Mouse (Mus musculus) stomach, embryonic 14.5 days (tissue): ENCODE results near the gene Tectb. TPM values are rescaled to one million over a fixed set of nuclear protein-coding genes. Genes with fewer than 3 reads are reported as not detected.

Experiments
- ATAC-seq: fragments of 200-750 bp; cut with Nextera tagmentation; 2 replicates; pipeline ENCODE4 v1.8.0; 2017; ENCODE audit warnings: low read depth, moderate TSS enrichment; ENCODE audit not compliant: insufficient number of reproducible peaks, insufficient read depth, low FRiP score
- H3K27ac ChIP-seq: fragments of 300-500 bp; sonication (generic); 2 replicates; pipeline ENCODE4 v1.5.1; 2014; ENCODE audit warnings: mild to moderate bottlenecking, low read length, moderate library complexity, mixed read lengths
- H3K27me3 ChIP-seq: fragments of 300-500 bp; sonication (generic); 2 replicates; pipeline ENCODE4 v1.6.1; 2014; ENCODE audit warnings: low read length, control low read depth, mixed read lengths; ENCODE audit not compliant: control insufficient read depth, insufficient read depth
- H3K36me3 ChIP-seq: fragments of 300-500 bp; sonication (generic); 2 replicates; pipeline ENCODE4 v1.6.1; 2014; ENCODE audit warnings: mild to moderate bottlenecking, control low read depth, low read length, moderate library complexity, mixed read lengths; ENCODE audit not compliant: control insufficient read depth, insufficient read depth
- H3K4me1 ChIP-seq: fragments of 300-500 bp; sonication (generic); 2 replicates; pipeline ENCODE4 v1.6.1; 2014; ENCODE audit warnings: low read length, control low read depth, mixed read lengths; ENCODE audit not compliant: control insufficient read depth, insufficient read depth
- H3K4me2 ChIP-seq: fragments of 300-500 bp; sonication (generic); replicated peaks from 2 replicates; pipeline ENCODE4 v1.6.1; 2014; ENCODE audit warnings: low read depth, low read length, control low read depth
- H3K4me3 ChIP-seq: fragments of 300-500 bp; sonication (generic); 2 replicates; pipeline ENCODE4 v1.5.1; 2014; ENCODE audit warnings: low read depth, low read length, control low read depth
- H3K9ac ChIP-seq: fragments of 300-500 bp; sonication (generic); replicated peaks from 2 replicates; pipeline ENCODE4 v1.6.1; 2014; ENCODE audit warnings: low read depth, mild to moderate bottlenecking, control low read depth, low read length, moderate library complexity, mixed read lengths
- H3K9me3 ChIP-seq: fragments of 300-500 bp; sonication (generic); 2 replicates; pipeline ENCODE4 v1.6.1; 2016; ENCODE audit warnings: low read depth, low read length, control low read depth; ENCODE audit not compliant: control insufficient read depth
- WGBS: fragments of 180-500 bp; shearing (Covaris S2); extraction: QIAGEN DNeasy Blood & Tissue Kit; methylation state at CpG from one replicate; pipeline ENCODE4 v1.1.7; 2014; 5-methylcytosine and 5-hydroxymethylcytosine counted together
- polyA plus RNA-seq: library from polyadenylated mRNA; unstranded; fragments of >200 nt; fragmentation: Nextera tagmentation; extraction: Ambion mirVana; gene quantifications from 2 replicates; pipeline ENCODE4 v1.2.1, GENCODE M21; 2014

Tectb gene
- polyA plus RNA-seq = 0.11 and 0.12 TPM in 2 replicates

DNA sequence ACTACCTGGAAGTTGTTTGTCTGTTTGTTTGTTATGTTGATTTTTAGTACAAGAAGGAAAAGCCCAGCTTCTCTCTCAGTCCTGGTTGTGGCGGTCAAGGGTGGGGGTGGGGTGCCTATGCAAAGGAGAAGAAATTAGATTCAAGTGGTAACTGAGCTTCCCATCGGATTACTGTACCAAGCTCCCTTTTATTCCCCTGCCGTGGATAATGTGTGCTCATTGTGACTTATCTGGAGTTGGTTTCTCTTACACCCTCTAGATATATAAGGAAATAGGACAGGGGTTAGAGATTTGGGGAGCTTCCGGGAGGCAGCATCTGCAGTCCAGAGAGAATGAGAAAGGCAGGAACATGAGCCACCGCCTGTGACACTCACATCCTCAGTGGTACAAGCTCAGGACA is at the start of gene Tectb:
Tectb (plus strand) TSS at position 301 of the 400 bp plus-strand sequence.
- Histone ChIP-seq H3K4me1 (no peaks in the 10 kb centered on the region), H3K27ac (no peak within 1 kb of the TSS), H3K36me3 (no peaks in the 10 kb centered on the region), H3K9ac (no peak within 1 kb of the TSS), H3K4me2 (no peak within 1 kb of the TSS), H3K9me3 (no peaks in the 10 kb centered on the region), H3K4me3 (no peak within 1 kb of the TSS), H3K27me3 (no peaks in the 10 kb centered on the region)
- no peak for ATAC-seq
- WGBS = 78% methylated on average over 5 of the region's 5 CpGs

GRCm38 (mm10) chr19:55131747-55132146 is 48.8 kb upstream of the Tectb start:
- Histone ChIP-seq H3K4me2 (no peak overlapping the region), H3K27me3 (no peaks in the 10 kb centered on the region), H3K4me1 (0 out of 2 replicates have a peak, but pooled peaks cover 2% of the 10 kb centered on the region), H3K9ac (no peak overlapping the region), H3K27ac (no peak overlapping the region), H3K9me3 (no peaks in the 10 kb centered on the region), H3K4me3 (no peak overlapping the region), H3K36me3 (no peaks in the 10 kb centered on the region)
- ATAC-seq = no peak
- 47% methylated on average over 1 of the region's 1 CpGs for WGBS

DNA sequence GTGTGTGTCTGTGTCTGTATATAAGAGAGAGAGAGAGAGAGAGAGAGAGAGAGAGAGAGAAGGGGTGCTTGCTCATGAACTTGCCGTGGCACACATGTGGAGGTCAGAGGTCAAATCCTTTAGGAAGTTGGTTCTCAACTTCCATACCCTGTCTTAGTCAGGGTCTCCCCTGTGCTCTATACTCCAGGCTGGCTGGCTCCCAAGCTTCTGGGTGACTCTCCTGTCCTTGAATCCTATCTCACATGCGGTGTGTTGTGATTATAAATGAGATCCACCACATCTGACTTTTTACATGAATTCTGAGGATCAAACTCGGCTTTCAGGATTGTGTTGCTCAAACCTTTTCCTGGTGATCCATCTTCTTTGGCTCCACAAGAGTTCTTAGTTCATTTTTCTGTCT is 48.1 kb upstream of the Tectb start:
- Histone ChIP-seq H3K9ac (no peak overlapping the region), H3K36me3 (no peaks in the 10 kb centered on the region), H3K27me3 (no peaks in the 10 kb centered on the region), H3K27ac (no peak overlapping the region), H3K4me3 (no peak overlapping the region), H3K4me1 (peaks cover 9% of the 10 kb centered on the region; the same call in 1 of the 2 replicates), H3K9me3 (no peaks in the 10 kb centered on the region), H3K4me2 (no peak overlapping the region)
- no peak for ATAC-seq
- 78% methylated on average over 3 of the region's 3 CpGs for WGBS

- no peak for ATAC-seq
- Histone ChIP-seq H3K36me3 (no peaks in the 10 kb centered on the region), H3K9ac (no peak overlapping the region), H3K4me3 (no peak overlapping the region), H3K4me1 (peaks cover 10% of the 10 kb centered on the region; the same call in 1 of the 2 replicates), H3K4me2 (no peak overlapping the region), H3K27me3 (no peaks in the 10 kb centered on the region), H3K27ac (no peak overlapping the region), H3K9me3 (no peaks in the 10 kb centered on the region)
- WGBS = 73% methylated on average over 9 of the region's 9 CpGs
These were observed 46.0 kb upstream of the Tectb start for GRCm38 (mm10) chr19:55134521-55134920.

DNA sequence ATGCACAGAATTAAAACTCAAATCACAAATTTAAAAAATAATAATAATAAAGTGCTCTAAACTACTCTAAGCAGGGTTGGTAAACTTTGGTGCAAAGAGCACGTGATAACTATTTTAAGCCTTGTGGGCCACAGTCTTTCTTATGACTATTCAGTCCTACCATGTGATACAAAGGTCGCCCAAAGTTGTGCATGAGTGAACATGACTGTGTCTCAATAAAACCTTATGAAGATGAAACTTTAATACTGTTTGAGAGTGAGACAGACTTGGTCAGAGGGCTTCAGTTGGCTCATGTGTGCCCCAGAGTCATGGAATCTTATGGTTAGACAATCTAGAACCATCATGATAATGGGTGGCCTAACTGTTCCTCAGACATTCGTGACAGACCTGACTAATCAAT is 44.6 kb upstream of the Tectb start:
- no peak for ATAC-seq
- H3K9ac ChIP-seq = no peak overlapping the region
- 88% methylated on average over 3 of the region's 3 CpGs for WGBS
- no peak overlapping the region for H3K4me2 ChIP-seq
- no peaks in the 10 kb centered on the region for H3K9me3 ChIP-seq
- no peak overlapping the region for H3K4me3 ChIP-seq
- no peak overlapping the region for H3K27ac ChIP-seq
- H3K27me3 ChIP-seq = no peaks in the 10 kb centered on the region
- H3K36me3 ChIP-seq = no peaks in the 10 kb centered on the region
- H3K4me1 ChIP-seq = peaks cover 10% of the 10 kb centered on the region; the same call in 1 of the 2 replicates

DNA sequence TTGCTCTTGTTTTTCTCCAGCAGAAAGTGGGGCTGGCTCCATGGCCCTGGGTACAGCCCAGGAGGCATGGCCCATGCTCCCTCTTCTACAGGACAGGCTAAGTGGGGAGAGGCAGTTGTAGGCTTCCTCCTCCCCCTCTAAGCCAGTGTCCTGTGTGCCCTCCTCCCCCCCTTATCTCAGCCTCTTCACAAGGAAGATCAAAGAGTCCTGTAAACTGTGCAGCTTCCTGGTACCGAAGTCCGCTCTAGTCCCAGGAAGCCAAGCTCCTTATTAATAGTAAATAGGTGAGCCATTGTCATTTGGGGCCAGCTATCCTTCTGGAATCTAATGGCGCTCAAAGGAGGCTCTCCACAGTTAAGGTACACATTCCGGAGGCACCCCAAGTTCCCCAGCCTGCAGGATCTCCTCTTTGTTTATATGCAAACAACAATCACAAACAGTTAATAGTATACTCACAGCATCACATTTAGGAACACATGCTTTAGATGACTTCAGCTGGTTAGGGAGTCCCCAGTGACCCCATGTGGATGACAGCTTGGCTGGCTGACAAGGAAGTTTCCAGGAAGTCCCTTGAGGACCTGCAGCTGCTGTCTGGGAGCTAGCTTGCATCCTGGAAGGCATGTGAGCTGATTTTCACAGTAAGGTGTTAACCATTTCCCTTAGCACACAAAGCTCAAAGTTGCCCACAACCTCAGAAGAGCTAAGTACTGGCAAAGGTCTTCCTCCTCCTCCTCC is 43.7 kb upstream of the Tectb start:
- Histone ChIP-seq H3K27ac (no peak overlapping the region), H3K4me3 (no peak overlapping the region), H3K36me3 (no peaks in the 10 kb centered on the region), H3K27me3 (no peaks in the 10 kb centered on the region), H3K4me1 (peaks cover 10% of the 10 kb centered on the region; the same call in 1 of the 2 replicates), H3K4me2 (no peak overlapping the region), H3K9me3 (no peaks in the 10 kb centered on the region), H3K9ac (no peak overlapping the region)
- 46% methylated on average over 4 of the region's 4 CpGs for WGBS
- ATAC-seq = no peak

GRCm38 (mm10) chr19:55137884-55138283 is 42.6 kb upstream of the Tectb start:
- Histone ChIP-seq H3K36me3 (no peaks in the 10 kb centered on the region), H3K9ac (no peak overlapping the region), H3K27ac (no peak overlapping the region), H3K4me1 (peaks cover 10% of the 10 kb centered on the region; the same call in 1 of the 2 replicates), H3K4me2 (no peak overlapping the region), H3K27me3 (no peaks in the 10 kb centered on the region), H3K4me3 (no peak overlapping the region), H3K9me3 (no peaks in the 10 kb centered on the region)
- WGBS = 45% methylated on average over 7 of the region's 7 CpGs
- no peak for ATAC-seq

DNA sequence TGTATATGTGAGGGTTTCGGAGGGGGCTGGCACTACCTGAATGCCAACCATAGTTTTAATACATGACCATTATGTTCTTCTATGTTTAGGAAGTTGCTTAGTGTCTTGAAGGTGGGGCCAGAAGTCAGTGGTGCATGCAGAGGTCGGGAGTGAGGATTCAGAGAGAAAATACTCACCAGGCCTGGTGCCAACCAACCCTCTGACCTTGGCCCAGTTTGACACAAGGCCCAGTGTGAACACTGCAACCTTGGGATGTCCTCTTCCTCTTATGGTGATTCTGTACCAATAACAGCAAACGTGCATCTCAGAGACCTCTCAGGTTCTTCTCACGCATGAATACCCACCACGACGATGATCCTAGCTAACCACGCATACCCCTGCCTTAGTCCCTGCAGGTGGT is 42.0 kb upstream of the Tectb start:
- H3K9me3 ChIP-seq = no peaks in the 10 kb centered on the region
- H3K4me3 ChIP-seq = no peak overlapping the region
- no peaks in the 10 kb centered on the region for H3K27me3 ChIP-seq
- H3K4me1 ChIP-seq = peaks cover 10% of the 10 kb centered on the region; the same call in 1 of the 2 replicates
- no peak for ATAC-seq
- H3K27ac ChIP-seq = no peak overlapping the region
- no peak overlapping the region for H3K9ac ChIP-seq
- no peaks in the 10 kb centered on the region for H3K36me3 ChIP-seq
- no peak overlapping the region for H3K4me2 ChIP-seq
- WGBS = 91% methylated on average over 7 of the region's 7 CpGs

- 74% methylated on average over 7 of the region's 7 CpGs for WGBS
- no peaks in the 10 kb centered on the region for H3K27me3 ChIP-seq
- no peak for ATAC-seq
- H3K36me3 ChIP-seq = no peaks in the 10 kb centered on the region
- no peaks in the 10 kb centered on the region for H3K9me3 ChIP-seq
- no peak overlapping the region for H3K4me3 ChIP-seq
- peaks cover 12% of the 10 kb centered on the region; the same call in 1 of the 2 replicates for H3K4me1 ChIP-seq
- H3K27ac ChIP-seq = no peak overlapping the region
- H3K9ac ChIP-seq = no peak overlapping the region
- no peak overlapping the region for H3K4me2 ChIP-seq
These were observed 41.2 kb upstream of the Tectb start for GRCm38 (mm10) chr19:55139301-55139700.
